Mouse (Mus musculus) gonadal fat pad, adult 2 months (tissue): ENCODE results near the gene Nxpe5. TPM values are rescaled to one million over a fixed set of nuclear protein-coding genes. Genes with fewer than 3 reads are reported as not detected.
A peak's percentile ranks its signal among the peaks of the same experiment; 100 is the strongest.

Source experiments
- DNase-seq: peaks from one replicate; pipeline ENCODE4 v3.0.0-alpha.2; 2012; ENCODE audit warnings: low read depth
- polyA plus RNA-seq: library from polyadenylated mRNA; depleted of rRNA; stranded (reverse); fragments of >200 nt; gene quantifications from 2 replicates; pipeline ENCODE4 v1.2.3, GENCODE M21; 2012; rRNA removed

The Nxpe5 gene
- polyA plus RNA-seq, 1 experiment: 18.5 TPM

- no peak for DNase-seq
Measured at GRCm38 (mm10) chr5:138277994-138278393, 52.3 kb downstream of the Nxpe5 start.

GRCm38 (mm10) chr5:138279585-138280424 lies 54.1 kb downstream of the Nxpe5 start, which contains the start of the genes Gm43720, Gpc2 and Stag3:
Gm43720 (minus strand) TSS chr5:138279958.
Gpc2 (minus strand) TSS chr5:138280005.
Stag3 (plus strand) TSS chr5:138280240.
- peak; percentile 70 for DNase-seq

- DNase-seq: no peak
Measured at GRCm38 (mm10) chr5:138280425-138280768, 54.7 kb downstream of the Nxpe5 start.

GRCm38 (mm10) chr5:138280829-138281228 lies 55.1 kb downstream of the Nxpe5 start:
- DNase-seq: no peak

- DNase-seq: no peak
Measured at GRCm38 (mm10) chr5:138281798-138282197, 56.1 kb downstream of the Nxpe5 start.

- DNase-seq: no peak
Measured at GRCm38 (mm10) chr5:138283540-138283939, 57.8 kb downstream of the Nxpe5 start.

GRCm38 (mm10) chr5:138287861-138288260 lies 62.2 kb downstream of the Nxpe5 start:
- DNase-seq: no peak

GRCm38 (mm10) chr5:138291638-138292037 lies 65.9 kb downstream of the Nxpe5 start:
- no peak for DNase-seq

- DNase-seq: no peak
Measured at GRCm38 (mm10) chr5:138294158-138294557, 68.5 kb downstream of the Nxpe5 start.

GRCm38 (mm10) chr5:138299613-138300012 lies 73.9 kb downstream of the Nxpe5 start:
- no peak for DNase-seq

Other genes with a start within 250 kb of the Nxpe5 start
- 2.0 and 3.7 TPM in 2 replicates for gene Azgp1, start 244.4 kb upstream of the Nxpe5 start, polyA plus RNA-seq
- gene Smok3a, start 204.6 kb upstream of the Nxpe5 start, polyA plus RNA-seq: not detected in 2 replicates
- gene Smok3b, start 204.5 kb upstream of the Nxpe5 start, polyA plus RNA-seq: 0.08 TPM in 1 of 2 replicates, not detected in the other
- gene Smok3c, start 172.7 kb upstream of the Nxpe5 start, polyA plus RNA-seq: not detected in 2 replicates
- gene Zkscan1, start 140.8 kb upstream of the Nxpe5 start, polyA plus RNA-seq: 6.3 and 8.7 TPM in 2 replicates
- 9.2 and 11.2 TPM in 2 replicates for gene Zscan21, start 109.0 kb upstream of the Nxpe5 start, polyA plus RNA-seq
- gene Zfp113, start 70.2 kb upstream of the Nxpe5 start, polyA plus RNA-seq: 2.6 and 2.7 TPM in 2 replicates
- gene Cops6, start 64.8 kb upstream of the Nxpe5 start, polyA plus RNA-seq: 107 and 138 TPM in 2 replicates
- 30.9 and 49.3 TPM in 2 replicates for gene Ap4m1, start 53.9 kb upstream of the Nxpe5 start, polyA plus RNA-seq
- 20.9 and 24.1 TPM in 2 replicates for gene Mcm7, start 53.5 kb upstream of the Nxpe5 start, polyA plus RNA-seq
- 50.6 and 54.9 TPM in 2 replicates for gene Taf6, start 38.4 kb upstream of the Nxpe5 start, polyA plus RNA-seq
- gene Cnpy4, start 38.4 kb upstream of the Nxpe5 start, polyA plus RNA-seq: 5.0 and 7.1 TPM in 2 replicates
- gene Mblac1, start 31.6 kb upstream of the Nxpe5 start, polyA plus RNA-seq: 7.8 and 8.5 TPM in 2 replicates
- gene Lamtor4, start 29.6 kb downstream of the Nxpe5 start, polyA plus RNA-seq: 364 and 368 TPM in 2 replicates
- 74.6 and 89.5 TPM in 2 replicates for gene BC037034, start 38.1 kb downstream of the Nxpe5 start, polyA plus RNA-seq
- 29.7 and 43.1 TPM in 2 replicates for gene Gal3st4, start 46.9 kb downstream of the Nxpe5 start, polyA plus RNA-seq
- 0.16 and 0.48 TPM in 2 replicates for gene Gm43720, start 54.1 kb downstream of the Nxpe5 start, polyA plus RNA-seq
- 11.8 and 13.4 TPM in 2 replicates for gene Gpc2, start 54.1 kb downstream of the Nxpe5 start, polyA plus RNA-seq
- gene Stag3, start 54.3 kb downstream of the Nxpe5 start, polyA plus RNA-seq: 3.3 and 5.1 TPM in 2 replicates
- gene Pvrig, start 116.1 kb downstream of the Nxpe5 start, polyA plus RNA-seq: 0.23 and 0.46 TPM in 2 replicates
- 4.1 and 7.0 TPM in 2 replicates for gene Zfp157, start 215.6 kb downstream of the Nxpe5 start, polyA plus RNA-seq